Mouse (Mus musculus) limb, embryonic 14.5 days (tissue): ENCODE data around the gene Gpr82. TPM values are rescaled to one million over a fixed set of nuclear protein-coding genes. Genes with fewer than 3 reads are reported as not detected.
A peak's percentile ranks its signal among the peaks of the same experiment; 100 is the strongest.

Experiments used
- ATAC-seq: fragments of 200-750 bp; cut with Nextera tagmentation; 2 replicates; pipeline ENCODE4 v1.8.0; 2017; ENCODE audit warnings: low read depth, moderate number of reproducible peaks, moderate TSS enrichment; ENCODE audit not compliant: low FRiP score
- DNase-seq: peaks from one replicate; pipeline ENCODE4 v3.0.0-alpha.2; 2015; ENCODE audit warnings: low spot score
- H3K27ac ChIP-seq: fragments of 300-500 bp; sonication (generic); replicated peaks from 2 replicates; pipeline ENCODE4 v1.5.1; 2014; ENCODE audit warnings: low read depth, mild to moderate bottlenecking, low read length, moderate library complexity, mixed read lengths
- H3K27me3 ChIP-seq: fragments of 300-500 bp; sonication (generic); 2 replicates; pipeline ENCODE4 v1.6.1; 2014; ENCODE audit warnings: low read length, mixed read lengths; ENCODE audit not compliant: control insufficient read depth, insufficient read depth
- H3K36me3 ChIP-seq: fragments of 300-500 bp; sonication (generic); 2 replicates; pipeline ENCODE4 v1.6.1; 2014; ENCODE audit warnings: mild to moderate bottlenecking, low read length, moderate library complexity, mixed read lengths; ENCODE audit not compliant: control insufficient read depth, insufficient read depth
- H3K4me1 ChIP-seq: fragments of 300-500 bp; sonication (generic); 2 replicates; pipeline ENCODE4 v1.6.1; 2014; ENCODE audit warnings: antibody characterized with exemption, low read length, mixed read lengths; ENCODE audit not compliant: control insufficient read depth, insufficient read depth
- H3K4me2 ChIP-seq: fragments of 300-500 bp; sonication (generic); replicated peaks from 2 replicates; pipeline ENCODE4 v1.6.1; 2014; ENCODE audit warnings: low read depth, mild to moderate bottlenecking, low read length, moderate library complexity; ENCODE audit not compliant: severe bottlenecking
- H3K4me3 ChIP-seq: fragments of 300-500 bp; sonication (generic); replicated peaks from 2 replicates; pipeline ENCODE4 v1.5.1; 2014; ENCODE audit warnings: low read length
- H3K9ac ChIP-seq: fragments of 300-500 bp; sonication (generic); 2 replicates; pipeline ENCODE4 v1.6.1; 2014; ENCODE audit warnings: mild to moderate bottlenecking, low read depth, low read length, moderate library complexity; ENCODE audit not compliant: severe bottlenecking
- H3K9me3 ChIP-seq: fragments of 300-500 bp; sonication (generic); 2 replicates; pipeline ENCODE4 v1.6.1; 2016; ENCODE audit warnings: low read length; ENCODE audit not compliant: control insufficient read depth
- POLR2A ChIP-seq: fragments of 200-500 bp; IDR thresholded peaks from 2 replicates; pipeline ENCODE4 v1.8.0; 2012; ENCODE audit warnings: inconsistent platforms, mild to moderate bottlenecking, moderate library complexity, borderline replicate concordance; ENCODE audit not compliant: insufficient read depth, insufficient read length; ENCODE audit errors: extremely low read depth
- WGBS: fragments of 180-500 bp; shearing (Covaris S2); extraction: QIAGEN DNeasy Blood & Tissue Kit; methylation state at CpG from one replicate; pipeline ENCODE4 v1.1.7; 2014; 5-methylcytosine and 5-hydroxymethylcytosine counted together
- polyA plus RNA-seq, 2 experiments: library from polyadenylated mRNA; depleted of rRNA in 1 of 2; stranded (reverse) in 1 of 2; unstranded in 1 of 2; fragments of >200 nt; fragmentation: Nextera tagmentation in 1 of 2; extraction: Ambion mirVana in 1 of 2; gene quantifications; 2 replicates each; pipeline versions ENCODE4 v1.2.1 to v1.2.3; 2012 to 2014

Gene Gpr82
- polyA plus RNA-seq, 2 experiments, result 0.03 to 0.40 TPM

- H3K9me3 ChIP-seq, result no peaks in the 10 kb centered on the region
- no peak for ATAC-seq
- H3K27ac ChIP-seq, result no peak overlapping the region
- H3K36me3 ChIP-seq, result no peaks in the 10 kb centered on the region
- H3K4me3 ChIP-seq, result no peak overlapping the region
- no peaks in the 10 kb centered on the region for H3K4me1 ChIP-seq
- DNase-seq, result no peak
- no peak overlapping the region for H3K4me2 ChIP-seq
- TF ChIP-seq POLR2A, result no peak
- WGBS, result 90% methylated on average over 1 of the region's 1 CpGs
- H3K27me3 ChIP-seq, result no peaks in the 10 kb centered on the region
- H3K9ac ChIP-seq, result no peak overlapping the region
These were observed 8.9 kb upstream of the Gpr82 start for GRCm38 (mm10) chrX:13652291-13652690.

GRCm38 (mm10) chrX:13655005-13655421 lies 6.2 kb upstream of the Gpr82 start:
- H3K9me3 ChIP-seq, result no peaks in the 10 kb centered on the region
- H3K27me3 ChIP-seq, result no peaks in the 10 kb centered on the region
- H3K36me3 ChIP-seq, result no peaks in the 10 kb centered on the region
- H3K9ac ChIP-seq, result no peak overlapping the region
- H3K4me2 ChIP-seq, result no peak overlapping the region
- ATAC-seq, result no peak
- DNase-seq, result no peak
- no peak for TF ChIP-seq POLR2A
- H3K27ac ChIP-seq, result no peak overlapping the region
- 84% methylated on average over 3 of the region's 3 CpGs for whole genome bisulfite sequencing
- H3K4me3 ChIP-seq, result no peak overlapping the region
- H3K4me1 ChIP-seq, result no peaks in the 10 kb centered on the region

GRCm38 (mm10) chrX:13655906-13656305 lies 5.3 kb upstream of the Gpr82 start:
- no peak overlapping the region for H3K9ac ChIP-seq
- H3K4me1 ChIP-seq, result no peaks in the 10 kb centered on the region
- WGBS, result 74% methylated on average over 6 of the region's 6 CpGs
- H3K4me3 ChIP-seq, result no peak overlapping the region
- H3K9me3 ChIP-seq, result no peaks in the 10 kb centered on the region
- H3K27me3 ChIP-seq, result no peaks in the 10 kb centered on the region
- no peak overlapping the region for H3K27ac ChIP-seq
- TF ChIP-seq POLR2A, result no peak
- no peaks in the 10 kb centered on the region for H3K36me3 ChIP-seq
- no peak for DNase-seq
- H3K4me2 ChIP-seq, result no peak overlapping the region
- ATAC-seq, result no peak

- Histone ChIP-seq H3K27me3 (no peaks in the 10 kb centered on the region), H3K4me2 (no peak overlapping the region), H3K9me3 (no peaks in the 10 kb centered on the region), H3K4me3 (no peak overlapping the region), H3K9ac (no peak overlapping the region), H3K36me3 (no peaks in the 10 kb centered on the region), H3K4me1 (no peaks in the 10 kb centered on the region), H3K27ac (no peak overlapping the region)
- ATAC-seq (no peak), DNase-seq (peak; percentile 21)
- WGBS, result 0% methylated on average over 1 of the region's 1 CpGs
- TF ChIP-seq POLR2A, result no peak
These were observed 4.4 kb upstream of the Gpr82 start for GRCm38 (mm10) chrX:13656721-13657120.

- no peak overlapping the region for H3K4me3 ChIP-seq
- ATAC-seq (no peak), DNase-seq (no peak)
- H3K9me3 ChIP-seq, result no peaks in the 10 kb centered on the region
- no peaks in the 10 kb centered on the region for H3K4me1 ChIP-seq
- H3K36me3 ChIP-seq, result no peaks in the 10 kb centered on the region
- no peak overlapping the region for H3K4me2 ChIP-seq
- TF ChIP-seq POLR2A, result no peak
- H3K27ac ChIP-seq, result no peak overlapping the region
- 61% methylated on average over 3 of the region's 3 CpGs for WGBS
- no peak overlapping the region for H3K9ac ChIP-seq
- H3K27me3 ChIP-seq, result no peaks in the 10 kb centered on the region
These were observed 2.5 kb upstream of the Gpr82 start for GRCm38 (mm10) chrX:13658616-13659140.

- Histone ChIP-seq H3K9ac (no peak overlapping the region), H3K4me2 (no peak overlapping the region), H3K4me1 (no peaks in the 10 kb centered on the region), H3K27ac (no peak overlapping the region), H3K27me3 (no peaks in the 10 kb centered on the region), H3K36me3 (no peaks in the 10 kb centered on the region), H3K4me3 (no peak overlapping the region), H3K9me3 (no peaks in the 10 kb centered on the region)
- DNase-seq, result no peak
- no peak for TF ChIP-seq POLR2A
- ATAC-seq, result no peak
- 66% methylated on average over 4 of the region's 4 CpGs for WGBS
These were observed 1.8 kb upstream of the Gpr82 start for GRCm38 (mm10) chrX:13659201-13659890.
